Mouse (Mus musculus): ENCODE measurements at regions not wholly inside any gene's neighbourhood (a gene's known extent, or its start where the extent isn't known, plus 50 kb on each side); places are given as distances from the start of the nearest gene placed in this dataset.
A peak's percentile ranks its signal among the peaks of the same experiment; 100 is the strongest.

GRCm38 (mm10) chr14:78225677-78226076, 82.2 kb downstream of the Tnfsf11 start:
- Histone ChIP-seq H3K27ac (replicated peaks) (no peak overlapping the region), H3K36me3 (no peaks in the 10 kb centered on the region), H3K9ac (no peak overlapping the region), H3K4me2 (no peak overlapping the region), H3K4me1 (replicated peaks) (no peaks in the 10 kb centered on the region), H3K27me3 (no peaks in the 10 kb centered on the region), H3K9me3 (no peaks in the 10 kb centered on the region), H3K4me3 (no peak overlapping the region)
- WGBS, result 66% methylated on average over 4 of the region's 4 CpGs
- no peak for ATAC-seq (ENCODE audit: low read depth)

GRCm38 (mm10) chr14:78216229-78216963, 91.4 kb downstream of the Tnfsf11 start:
- H3K4me1 ChIP-seq (replicated peaks), result peaks cover 13% of the 10 kb centered on the region
- H3K4me2 ChIP-seq, result peak overlapping the region; percentile 24
- H3K27ac ChIP-seq (replicated peaks), result peak overlapping the region; percentile 56
- no peak overlapping the region for H3K4me3 ChIP-seq
- H3K36me3 ChIP-seq, result no peaks in the 10 kb centered on the region
- peak; percentile 50 for ATAC-seq (ENCODE audit: low read depth)
- H3K9ac ChIP-seq, result no peak overlapping the region
- H3K27me3 ChIP-seq, result no peaks in the 10 kb centered on the region
- 21% methylated on average over 15 of the region's 15 CpGs for WGBS
- H3K9me3 ChIP-seq, result no peaks in the 10 kb centered on the region

GRCm38 (mm10) chr14:78215491-78215890, 92.4 kb downstream of the Tnfsf11 start:
- H3K9ac ChIP-seq, result no peak overlapping the region
- H3K4me2 ChIP-seq, result no peak overlapping the region
- no peaks in the 10 kb centered on the region for H3K27me3 ChIP-seq
- H3K36me3 ChIP-seq, result no peaks in the 10 kb centered on the region
- 68% methylated on average over 4 of the region's 4 CpGs for WGBS
- H3K9me3 ChIP-seq, result no peaks in the 10 kb centered on the region
- no peak overlapping the region for H3K27ac ChIP-seq (replicated peaks)
- H3K4me3 ChIP-seq, result no peak overlapping the region
- no peak for ATAC-seq (ENCODE audit: low read depth)
- peaks cover 13% of the 10 kb centered on the region for H3K4me1 ChIP-seq (replicated peaks)

GRCm38 (mm10) chr14:78204566-78204863, 103.3 kb downstream of the Tnfsf11 start:
- H3K4me3 ChIP-seq, result no peak overlapping the region
- no peak for ATAC-seq (ENCODE audit: low read depth)
- H3K9me3 ChIP-seq, result no peaks in the 10 kb centered on the region
- WGBS, result 83% methylated on average over 4 of the region's 4 CpGs
- H3K36me3 ChIP-seq, result no peaks in the 10 kb centered on the region
- peak overlapping the region; percentile 66 for H3K27ac ChIP-seq (replicated peaks)
- no peaks in the 10 kb centered on the region for H3K27me3 ChIP-seq
- H3K4me1 ChIP-seq (replicated peaks), result peaks cover 8% of the 10 kb centered on the region; the same call in 1 of the 2 replicates
- no peak overlapping the region for H3K9ac ChIP-seq
- no peak overlapping the region for H3K4me2 ChIP-seq

- Histone ChIP-seq H3K27ac (replicated peaks) (peak overlapping the region; percentile 66), H3K4me1 (replicated peaks) (peaks cover 8% of the 10 kb centered on the region; the same call in 1 of the 2 replicates), H3K27me3 (no peaks in the 10 kb centered on the region), H3K9me3 (no peaks in the 10 kb centered on the region), H3K9ac (peak overlapping the region; percentile 27; the same call in 1 of the 2 replicates), H3K4me2 (peak overlapping the region; percentile 32), H3K4me3 (peak overlapping the region; percentile 16), H3K36me3 (no peaks in the 10 kb centered on the region)
- ATAC-seq (ENCODE audit: low read depth), result peak; percentile 92
- WGBS, result 67% methylated on average over 15 of the region's 15 CpGs
Observed at GRCm38 (mm10) chr14:78203726-78204565, 103.9 kb downstream of the Tnfsf11 start.

GRCm38 (mm10) chr14:78202781-78203180, 105.1 kb downstream of the Tnfsf11 start:
- WGBS, result 100% methylated on average over 1 of the region's 1 CpGs
- Histone ChIP-seq H3K27me3 (no peaks in the 10 kb centered on the region), H3K4me3 (no peak overlapping the region), H3K4me2 (no peak overlapping the region), H3K9ac (no peak overlapping the region), H3K4me1 (replicated peaks) (peaks cover 8% of the 10 kb centered on the region; the same call in 1 of the 2 replicates), H3K27ac (replicated peaks) (no peak overlapping the region), H3K36me3 (no peaks in the 10 kb centered on the region), H3K9me3 (no peaks in the 10 kb centered on the region)
- no peak for ATAC-seq (ENCODE audit: low read depth)

- no peak overlapping the region for H3K4me2 ChIP-seq
- H3K27me3 ChIP-seq, result no peaks in the 10 kb centered on the region
- no peak overlapping the region for H3K4me3 ChIP-seq
- no peak overlapping the region for H3K27ac ChIP-seq (replicated peaks)
- H3K9me3 ChIP-seq, result no peaks in the 10 kb centered on the region
- ATAC-seq (ENCODE audit: low read depth), result no peak
- H3K36me3 ChIP-seq, result no peaks in the 10 kb centered on the region
- H3K4me1 ChIP-seq (replicated peaks), result peaks cover 3% of the 10 kb centered on the region; the same call in 1 of the 2 replicates
- 77% methylated on average over 2 of the region's 2 CpGs for WGBS
- no peak overlapping the region for H3K9ac ChIP-seq
Observed at GRCm38 (mm10) chr14:78197483-78197882, 108.7 kb upstream of the Fam216b start.

GRCm38 (mm10) chr14:78179576-78179975, 90.8 kb upstream of the Fam216b start:
- WGBS, result 63% methylated on average over 6 of the region's 6 CpGs
- Histone ChIP-seq H3K4me2 (no peak overlapping the region), H3K9ac (no peak overlapping the region), H3K36me3 (no peaks in the 10 kb centered on the region), H3K27ac (replicated peaks) (no peak overlapping the region), H3K27me3 (no peaks in the 10 kb centered on the region), H3K4me1 (replicated peaks) (no peaks in the 10 kb centered on the region), H3K9me3 (no peaks in the 10 kb centered on the region), H3K4me3 (no peak overlapping the region)
- ATAC-seq (ENCODE audit: low read depth), result no peak

- Histone ChIP-seq H3K4me1 (replicated peaks) (no peaks in the 10 kb centered on the region), H3K9ac (no peak overlapping the region), H3K36me3 (no peaks in the 10 kb centered on the region), H3K4me2 (no peak overlapping the region), H3K27ac (replicated peaks) (no peak overlapping the region), H3K9me3 (no peaks in the 10 kb centered on the region), H3K4me3 (no peak overlapping the region), H3K27me3 (no peaks in the 10 kb centered on the region)
- no peak for ATAC-seq (ENCODE audit: low read depth)
- 98% methylated on average over 2 of the region's 2 CpGs for WGBS
Observed at GRCm38 (mm10) chr14:78173451-78173850, 84.6 kb upstream of the Fam216b start.

GRCm38 (mm10) chr14:78172956-78173355, 84.1 kb upstream of the Fam216b start:
- Histone ChIP-seq H3K36me3 (no peaks in the 10 kb centered on the region), H3K4me3 (no peak overlapping the region), H3K9me3 (no peaks in the 10 kb centered on the region), H3K27ac (replicated peaks) (no peak overlapping the region), H3K9ac (no peak overlapping the region), H3K27me3 (no peaks in the 10 kb centered on the region), H3K4me2 (no peak overlapping the region), H3K4me1 (replicated peaks) (no peaks in the 10 kb centered on the region)
- ATAC-seq (ENCODE audit: low read depth), result no peak
- WGBS, result 82% methylated on average over 1 of the region's 1 CpGs

GRCm38 (mm10) chr14:78160819-78161218, 72.0 kb upstream of the Fam216b start:
- no peak overlapping the region for H3K4me3 ChIP-seq
- 88% methylated on average over 3 of the region's 3 CpGs for WGBS
- H3K4me1 ChIP-seq (replicated peaks), result no peaks in the 10 kb centered on the region

GRCm38 (mm10) chr14:78159567-78159966, 70.8 kb upstream of the Fam216b start:
- WGBS, result 71% methylated on average over 7 of the region's 7 CpGs
- no peaks in the 10 kb centered on the region for H3K4me1 ChIP-seq (replicated peaks)
- no peaks in the 10 kb centered on the region for H3K36me3 ChIP-seq
- no peaks in the 10 kb centered on the region for H3K9me3 ChIP-seq
- H3K4me3 ChIP-seq, result no peak overlapping the region
- H3K4me2 ChIP-seq, result no peak overlapping the region
- ATAC-seq (ENCODE audit: low read depth), result no peak
- H3K9ac ChIP-seq, result no peak overlapping the region
- H3K27ac ChIP-seq (replicated peaks), result no peak overlapping the region
- H3K27me3 ChIP-seq, result no peaks in the 10 kb centered on the region

More at GRCm38 (mm10) chr14:78160819-78161218, 72.0 kb upstream of the Fam216b start:
- no peak overlapping the region for H3K27ac ChIP-seq (replicated peaks)
- H3K9ac ChIP-seq, result no peak overlapping the region
- H3K9me3 ChIP-seq, result no peaks in the 10 kb centered on the region
- no peaks in the 10 kb centered on the region for H3K36me3 ChIP-seq
- ATAC-seq (ENCODE audit: low read depth), result no peak
- no peak overlapping the region for H3K4me2 ChIP-seq
- no peaks in the 10 kb centered on the region for H3K27me3 ChIP-seq
